Comparison of ENCODE assay signal across 8 mouse cellular contexts in the genomic region with DNA sequence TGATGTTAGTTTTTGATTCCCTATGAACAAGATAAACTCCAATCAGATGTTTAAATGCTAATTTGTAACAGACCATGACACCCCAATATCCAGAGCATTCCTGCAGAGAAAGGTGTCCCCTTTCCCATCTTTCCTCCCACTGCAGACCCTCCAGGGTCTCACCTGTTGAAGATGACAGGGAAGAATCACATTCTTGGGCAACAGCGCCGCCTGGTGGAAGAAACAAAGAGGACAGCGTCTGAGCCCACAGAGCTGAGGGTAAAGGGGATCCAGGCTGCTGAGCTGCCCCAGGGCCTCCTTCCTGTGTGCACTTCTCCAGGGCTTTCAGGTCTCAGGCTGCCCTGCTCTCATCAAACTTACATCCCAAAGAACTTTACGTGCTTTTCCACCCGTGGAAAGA. TPM values are rescaled to one million over a fixed set of nuclear protein-coding genes. Genes with fewer than 3 reads are reported as not detected.
DNase-seq lines count a peak whose midpoint lies in the region; ATAC-seq and TF ChIP-seq lines count a peak whose summit lies in the region.

No protein-coding gene starts in this region.

- ATAC-seq in forebrain, embryonic 14.5 days = no peak
- no peak for ATAC-seq in forebrain, embryonic 12.5 days (ENCODE audit: low FRiP score)
- no peak for ATAC-seq in liver, embryonic 12.5 days
- ATAC-seq in Patski = no peak

- 0 out of 2 replicates have a peak, but pooled peaks cover 11% of the 10 kb centered on the region for H3K27me3 ChIP-seq in forebrain, embryonic 14.5 days (replicated peaks; ENCODE audit: control insufficient read depth, insufficient read depth, low read length)
- peaks cover 39% of the 10 kb centered on the region for H3K27me3 ChIP-seq in forebrain, embryonic 12.5 days
- peaks cover 3% of the 10 kb centered on the region; the same call in 1 of the 2 replicates for H3K27me3 ChIP-seq in liver, adult 2 months (ENCODE audit: control insufficient read depth, insufficient read depth, low read length)
- H3K27me3 ChIP-seq in liver, embryonic 12.5 days (replicated peaks) = peaks cover 47% of the 10 kb centered on the region
- H3K27me3 ChIP-seq in Patski = peaks cover 33% of the 10 kb centered on the region

- peak; percentile 52 for DNase-seq in forebrain, embryonic 14.5 days (ENCODE audit: low spot score)
- no peak for DNase-seq in liver, adult 2 months (ENCODE audit: extremely low read depth, low read depth, low spot score)
- DNase-seq in Patski (ENCODE audit: low read depth, low spot score) = no peak
- DNase-seq in lung, postnatal 14 days = peak; percentile 61
- DNase-seq in c-Kit-positive CD71-positive TER-119-positive erythroid progenitor cells, embryonic 14.5 days (ENCODE audit: low spot score) = no peak
- no peak for DNase-seq in gastrocnemius, postnatal 10 days

- no peaks in the 10 kb centered on the region for H3K36me3 ChIP-seq in forebrain, embryonic 14.5 days (ENCODE audit: control insufficient read depth, insufficient read depth, low read length)
- no peaks in the 10 kb centered on the region for H3K36me3 ChIP-seq in forebrain, embryonic 12.5 days (replicated peaks)
- H3K36me3 ChIP-seq in liver, adult 2 months (ENCODE audit: control insufficient read depth, insufficient read depth, low read length) = peaks cover 2% of the 10 kb centered on the region; the same call in 1 of the 2 replicates
- H3K36me3 ChIP-seq in liver, embryonic 12.5 days = no peaks in the 10 kb centered on the region

- no peak overlapping the region for H3K4me2 ChIP-seq in forebrain, embryonic 14.5 days (ENCODE audit: low read length)
- no peak overlapping the region for H3K4me2 ChIP-seq in forebrain, embryonic 12.5 days
- H3K4me2 ChIP-seq in liver, embryonic 12.5 days = no peak overlapping the region

- TF ChIP-seq CTCF in liver, adult 2 months (IDR thresholded peaks at IDR 0.05; ENCODE audit: low read depth, low read length) = peak; percentile 65
- TF ChIP-seq CTCF in Patski (IDR thresholded peaks at IDR 0.05) = peak; percentile 67

- H3K9ac ChIP-seq in forebrain, embryonic 14.5 days (ENCODE audit: low read length) = no peak overlapping the region
- H3K9ac ChIP-seq in forebrain, embryonic 12.5 days = no peak overlapping the region
- H3K9ac ChIP-seq in liver, adult 2 months (ENCODE audit: low read depth, low read length) = no peak overlapping the region
- H3K9ac ChIP-seq in liver, embryonic 12.5 days = no peak overlapping the region

- no peak for TF ChIP-seq POLR2A in liver, adult 2 months (IDR thresholded peaks at IDR 0.05; ENCODE audit: extremely low read depth, insufficient read depth, low read length)

- WGBS in forebrain, embryonic 14.5 days = 7% methylated on average over 5 of the region's 5 CpGs
- 4% methylated on average over 5 of the region's 5 CpGs for WGBS in forebrain, embryonic 12.5 days
- WGBS in liver, adult 2 months = 9% methylated on average over 5 of the region's 5 CpGs
- 5% methylated on average over 5 of the region's 5 CpGs for WGBS in liver, embryonic 12.5 days (ENCODE audit: insufficient replicate concordance)

- H3K4me1 ChIP-seq in forebrain, embryonic 14.5 days (ENCODE audit: control insufficient read depth, insufficient read depth, low read length) = peaks cover 6% of the 10 kb centered on the region; the same call in 1 of the 2 replicates
- peaks cover 13% of the 10 kb centered on the region for H3K4me1 ChIP-seq in forebrain, embryonic 12.5 days
- no peaks in the 10 kb centered on the region; the same call in 1 of the 2 replicates for H3K4me1 ChIP-seq in liver, adult 2 months (ENCODE audit: control insufficient read depth, insufficient read depth, low read length)
- H3K4me1 ChIP-seq in liver, embryonic 12.5 days = peaks cover 22% of the 10 kb centered on the region

- in situ Hi-C loops in Patski (cut with MboI; ENCODE audit: low pct_unique_long_range_greater_than_20kb) = loop anchor here (5.0 kb wide), 1 partner anchor 36 kb away; no protein-coding TSS in a partner anchor

- no peak overlapping the region for H3K4me3 ChIP-seq in forebrain, embryonic 14.5 days (ENCODE audit: low read depth, low read length)
- H3K4me3 ChIP-seq in forebrain, embryonic 12.5 days (replicated peaks) = no peak overlapping the region
- no peak overlapping the region for H3K4me3 ChIP-seq in liver, adult 2 months (ENCODE audit: insufficient read depth, low read depth, low read length)
- H3K4me3 ChIP-seq in liver, embryonic 12.5 days = no peak overlapping the region

- peaks cover 3% of the 10 kb centered on the region; the same call in 1 of the 2 replicates for H3K79me2 ChIP-seq in liver, adult 2 months (ENCODE audit: control insufficient read depth, insufficient read depth, low read length)

- H3K27ac ChIP-seq in forebrain, embryonic 14.5 days (ENCODE audit: low read depth, low read length) = no peak overlapping the region
- no peak overlapping the region for H3K27ac ChIP-seq in forebrain, embryonic 12.5 days
- H3K27ac ChIP-seq in liver, adult 2 months (replicated peaks; ENCODE audit: insufficient read depth, low read depth, low read length) = no peak overlapping the region
- no peak overlapping the region for H3K27ac ChIP-seq in liver, embryonic 12.5 days

- H3K9me3 ChIP-seq in forebrain, embryonic 14.5 days (replicated peaks; ENCODE audit: control insufficient read depth, low read length) = no peaks in the 10 kb centered on the region
- no peaks in the 10 kb centered on the region for H3K9me3 ChIP-seq in forebrain, embryonic 12.5 days
- no peaks in the 10 kb centered on the region for H3K9me3 ChIP-seq in liver, embryonic 12.5 days (replicated peaks)

- CTCF ChIA-PET in Patski (lab: Charles Lee) = interaction anchor here (0.9 to 2.0 kb wide), 5 partner anchors 8 to 40 kb away, joined by 3 to 7 read pairs (median 4); no protein-coding TSS in a partner anchor

- POLR2A ChIA-PET in Patski (lab: Charles Lee) = interaction anchor here (0.6 kb wide), 1 partner anchor 30 kb away, joined by 3 read pairs; no protein-coding TSS in a partner anchor

RNA-seq across cellular contexts. Expression of a gene that starts 3.3 kb away (rescaled TPM):
- 11.6 and 14.2 TPM in 2 replicates for polyA plus RNA-seq in forebrain, embryonic 14.5 days (2014; fragmentation: Nextera tagmentation; extraction: Ambion mirVana)
- polyA plus RNA-seq in forebrain, embryonic 12.5 days (2016; fragmentation: Nextera tagmentation; extraction: Ambion mirVana) = 23.3 and 28.2 TPM in 2 replicates
- 2,105 and 2,348 TPM in 2 replicates for total RNA-seq in liver, adult 2 months (2014; rRNA removed)
- 4,310 and 5,575 TPM in 2 replicates for polyA plus RNA-seq in liver, adult 2 months (2012; rRNA removed)
- 82.1 and 83.5 TPM in 2 replicates for polyA plus RNA-seq in liver, embryonic 12.5 days (2016; fragmentation: Nextera tagmentation; extraction: Ambion mirVana)
- 79.5 TPM for polyA plus RNA-seq in Patski (2021)
- 10 to 100 TPM; 38.9 to 46.7 TPM for total RNA-seq in gastrocnemius, postnatal 10 days (2021)

RNA-seq across cellular contexts. Expression of a gene that starts 21.1 kb away (rescaled TPM):
- 6.7 and 7.4 TPM in 2 replicates for polyA plus RNA-seq in forebrain, embryonic 14.5 days (2014; fragmentation: Nextera tagmentation; extraction: Ambion mirVana)
- 19.1 and 23.6 TPM in 2 replicates for polyA plus RNA-seq in forebrain, embryonic 12.5 days (2016; fragmentation: Nextera tagmentation; extraction: Ambion mirVana)
- total RNA-seq in liver, adult 2 months (2014; rRNA removed) = 10.0 and 13.7 TPM in 2 replicates
- 29.7 and 33.8 TPM in 2 replicates for polyA plus RNA-seq in liver, adult 2 months (2012; rRNA removed)
- 10.6 and 10.7 TPM in 2 replicates for polyA plus RNA-seq in liver, embryonic 12.5 days (2016; fragmentation: Nextera tagmentation; extraction: Ambion mirVana)
- 31.1 TPM for polyA plus RNA-seq in Patski (2021)
- 10 to 100 TPM; 13.4 to 18.0 TPM for total RNA-seq in gastrocnemius, postnatal 10 days (2021)

RNA-seq across cellular contexts. Expression of a gene that starts 24.4 kb away (rescaled TPM):
- 60.2 and 75.4 TPM in 2 replicates for polyA plus RNA-seq in forebrain, embryonic 14.5 days (2014; fragmentation: Nextera tagmentation; extraction: Ambion mirVana)
- polyA plus RNA-seq in forebrain, embryonic 12.5 days (2016; fragmentation: Nextera tagmentation; extraction: Ambion mirVana) = 92.8 and 103 TPM in 2 replicates
- 76.5 and 80.5 TPM in 2 replicates for total RNA-seq in liver, adult 2 months (2014; rRNA removed)
- polyA plus RNA-seq in liver, adult 2 months (2012; rRNA removed) = 162 and 167 TPM in 2 replicates
- 33.2 and 36.1 TPM in 2 replicates for polyA plus RNA-seq in liver, embryonic 12.5 days (2016; fragmentation: Nextera tagmentation; extraction: Ambion mirVana)
- 49.3 TPM for polyA plus RNA-seq in Patski (2021)
- 10 to 100 TPM; 50.5 to 63.2 TPM for total RNA-seq in gastrocnemius, postnatal 10 days (2021)

RNA-seq across cellular contexts. Expression of a gene that starts 28.1 kb away (rescaled TPM):
- 78.3 and 84.1 TPM in 2 replicates for polyA plus RNA-seq in forebrain, embryonic 14.5 days (2014; fragmentation: Nextera tagmentation; extraction: Ambion mirVana)
- 160 and 166 TPM in 2 replicates for polyA plus RNA-seq in forebrain, embryonic 12.5 days (2016; fragmentation: Nextera tagmentation; extraction: Ambion mirVana)
- total RNA-seq in liver, adult 2 months (2014; rRNA removed) = 51.2 and 54.7 TPM in 2 replicates
- 98.0 and 115 TPM in 2 replicates for polyA plus RNA-seq in liver, adult 2 months (2012; rRNA removed)
- polyA plus RNA-seq in liver, embryonic 12.5 days (2016; fragmentation: Nextera tagmentation; extraction: Ambion mirVana) = 91.7 and 96.0 TPM in 2 replicates
- polyA plus RNA-seq in Patski (2021) = 189 TPM
- 10 to 100 TPM; 64.1 to 75.4 TPM for total RNA-seq in gastrocnemius, postnatal 10 days (2021)

RNA-seq across cellular contexts. Expression of a gene that starts 28.2 kb away (rescaled TPM):
- 21.4 and 27.7 TPM in 2 replicates for polyA plus RNA-seq in forebrain, embryonic 14.5 days (2014; fragmentation: Nextera tagmentation; extraction: Ambion mirVana)
- polyA plus RNA-seq in forebrain, embryonic 12.5 days (2016; fragmentation: Nextera tagmentation; extraction: Ambion mirVana) = 54.8 and 59.5 TPM in 2 replicates
- total RNA-seq in liver, adult 2 months (2014; rRNA removed) = 13.0 and 17.0 TPM in 2 replicates
- 40.3 and 46.5 TPM in 2 replicates for polyA plus RNA-seq in liver, adult 2 months (2012; rRNA removed)
- 29.2 and 31.3 TPM in 2 replicates for polyA plus RNA-seq in liver, embryonic 12.5 days (2016; fragmentation: Nextera tagmentation; extraction: Ambion mirVana)
- polyA plus RNA-seq in Patski (2021) = 57.1 TPM
- total RNA-seq in gastrocnemius, postnatal 10 days (2021) = 10 to 100 TPM; 40.7 to 43.1 TPM

Comparison
In these comparisons a context has a peak if more than half of its experiments do, and no peak if none do; other contexts are left out.
1. RNA of a gene that starts 3.3 kb away (polyA plus RNA-seq): 4,310 to 5,575 TPM in liver, adult 2 months; 82.1 to 83.5 TPM in liver, embryonic 12.5 days, 79.5 TPM in Patski (single experiment), 23.3 to 28.2 TPM in forebrain, embryonic 12.5 days and 11.6 to 14.2 TPM in forebrain, embryonic 14.5 days; every median in the first group is over 10 times any median in the second.
2. DNase-seq: peak in forebrain, embryonic 14.5 days (single experiment) and lung, postnatal 14 days (single experiment); none in liver, adult 2 months (single experiment), Patski (single experiment), c-Kit-positive CD71-positive TER-119-positive erythroid progenitor cells, embryonic 14.5 days (single experiment) and gastrocnemius, postnatal 10 days (single experiment).